Mouse (Mus musculus) lung, postnatal 0 days (tissue): ENCODE measurements at regions not wholly inside any gene's neighbourhood (a gene's known extent, or its start where the extent isn't known, plus 50 kb on each side); places are given as distances from the start of the nearest gene placed in this dataset.

Experiments
- CTCF ChIP-seq: IDR thresholded peaks from 2 replicates; pipeline ENCODE4 v1.5.1; 2016; ENCODE audit warnings: antibody characterized with exemption, mild to moderate bottlenecking
- EP300 ChIP-seq: IDR thresholded peaks from 2 replicates; pipeline ENCODE4 v1.6.1; 2016; ENCODE audit warnings: antibody characterized with exemption, mild to moderate bottlenecking, control low read depth

GRCm38 (mm10) chr3:39643194-39643593 lies 756.5 kb downstream of the Fat4 start:
- TF ChIP-seq CTCF (no peak), EP300 (no peak)
